Mouse (Mus musculus): Measurements from ENCODE around the gene Gm10944. TPM values are rescaled to one million over a fixed set of nuclear protein-coding genes. Genes with fewer than 3 reads are reported as not detected.

Gm10944 gene
- polyA plus RNA-seq (2017; shearing (Covaris generic)) = not detected

GRCm38 (mm10) chr10:10681048-10681447 lies at the start of gene Gm10944:
Gm10944 (plus strand) TSS chr10:10681348.

Other genes starting within 250 kb of the Gm10944 start
- not detected for gene Adgb, start 209.0 kb upstream of the Gm10944 start, polyA plus RNA-seq (2017; shearing (Covaris generic))
- 2.4 TPM for gene Rab32, start 123.1 kb upstream of the Gm10944 start, polyA plus RNA-seq (2017; shearing (Covaris generic))